Mouse (Mus musculus): ENCODE data around the gene Nufip1. TPM values are rescaled to one million over a fixed set of nuclear protein-coding genes. Genes with fewer than 3 reads are reported as not detected.

Nufip1 gene
- polyA plus RNA-seq, 1 experiment from 2014 or later: 21.2 TPM

Other genes with a start within 250 kb of the Nufip1 start
- 0.42 and 0.60 TPM in 2 replicates for gene Kctd4, start 155.9 kb upstream of the Nufip1 start, polyA plus RNA-seq (2016; fragmentation: Nextera tagmentation; extraction: Ambion mirVana)
- 55.5 and 58.9 TPM in 2 replicates for gene Gtf2f2, start 100.0 kb upstream of the Nufip1 start, polyA plus RNA-seq (2016; fragmentation: Nextera tagmentation; extraction: Ambion mirVana)
- gene Gpalpp1, start 131 bp upstream of the Nufip1 start, polyA plus RNA-seq (2016; fragmentation: Nextera tagmentation; extraction: Ambion mirVana): 16.8 and 17.6 TPM in 2 replicates

Data from midbrain, embryonic 10.5 days (tissue).